Mouse (Mus musculus) granulocyte monocyte progenitor cell, adult 5-6 weeks (primary cell): Measurements from ENCODE around the gene Slc22a12. TPM values are rescaled to one million over a fixed set of nuclear protein-coding genes. Genes with fewer than 3 reads are reported as not detected.

Experiments
- ATAC-seq: replicated peaks from 2 replicates; pipeline ENCODE4 v1.8.0; 2016; ENCODE audit warnings: mild to moderate bottlenecking, moderate TSS enrichment, inconsistent platforms; ENCODE audit not compliant: poor library complexity, severe bottlenecking
- total RNA-seq, 2 experiments: library from RNA; stranded (forward) in 1 of 2; stranded (reverse) in 1 of 2; fragments of 200-712, 200-1000 nt in 1 of 2; fragments of >200 nt in 1 of 2; fragmentation: Nextera tagmentation in 1 of 2; gene quantifications; 2 replicates each; pipeline ENCODE4 v1.2.3; 2014 to 2017

The Slc22a12 gene
- total RNA-seq, 2 experiments from 2014 or later = not detected

GRCm38 (mm10) chr19:6496462-6497149, 46.2 kb downstream of the Slc22a12 start:
- no peak for ATAC-seq

DNA sequence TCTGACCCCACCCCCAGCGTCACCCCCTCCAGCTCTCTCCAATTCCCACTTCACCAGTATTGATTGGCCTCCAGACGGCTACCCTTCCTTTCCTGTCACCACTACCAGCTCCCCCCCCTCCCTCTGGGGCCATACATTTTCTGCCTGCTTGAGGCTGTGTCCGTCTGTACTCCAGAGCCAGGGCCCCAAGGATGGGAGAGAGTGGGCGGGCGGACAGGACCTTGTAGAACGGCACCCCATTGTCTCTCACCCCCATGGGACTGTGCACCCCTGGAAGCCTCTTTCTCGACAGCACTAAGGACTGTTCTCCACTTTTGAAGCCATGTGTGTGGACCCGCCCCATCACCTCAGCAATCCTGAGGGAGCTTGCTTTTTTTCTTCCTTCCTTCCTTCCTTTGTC, 47.1 kb downstream of the Slc22a12 start:
- ATAC-seq = no peak

DNA sequence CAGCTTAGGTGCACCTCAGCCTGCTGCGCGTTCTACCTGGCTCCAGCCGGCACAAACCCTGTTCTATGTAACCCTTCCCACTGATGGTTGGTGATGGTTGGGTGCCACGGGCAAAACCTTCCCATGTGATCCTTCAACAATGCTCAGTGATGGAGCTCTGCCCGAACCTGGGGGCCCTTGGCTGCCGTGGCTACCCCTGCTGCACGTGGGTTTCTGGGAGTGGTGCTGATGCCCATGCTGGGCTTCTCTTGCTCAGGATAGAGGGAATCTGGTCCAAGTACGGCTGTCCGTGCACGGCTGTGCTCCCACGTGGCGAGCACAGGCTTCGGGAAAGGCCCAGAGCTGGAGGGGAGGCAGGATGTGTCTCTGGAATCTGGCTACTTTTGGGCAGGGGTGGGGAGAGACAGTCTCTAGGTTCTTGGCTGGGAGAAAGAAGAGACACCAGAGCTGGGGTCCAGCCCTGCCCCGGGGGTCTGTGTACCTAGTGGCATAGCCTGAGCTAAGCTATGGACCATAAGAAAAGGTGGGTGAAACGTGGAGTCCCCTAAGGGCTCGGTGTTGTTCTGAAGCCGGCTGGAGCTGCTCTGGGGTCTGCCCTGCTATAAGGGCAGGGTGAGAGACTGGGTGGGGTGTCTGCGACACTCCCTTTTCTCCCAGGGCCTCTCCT, 48.2 kb downstream of the Slc22a12 start:
- ATAC-seq = no peak

- ATAC-seq = no peak
Measured at GRCm38 (mm10) chr19:6494032-6494431, 48.8 kb downstream of the Slc22a12 start.

DNA sequence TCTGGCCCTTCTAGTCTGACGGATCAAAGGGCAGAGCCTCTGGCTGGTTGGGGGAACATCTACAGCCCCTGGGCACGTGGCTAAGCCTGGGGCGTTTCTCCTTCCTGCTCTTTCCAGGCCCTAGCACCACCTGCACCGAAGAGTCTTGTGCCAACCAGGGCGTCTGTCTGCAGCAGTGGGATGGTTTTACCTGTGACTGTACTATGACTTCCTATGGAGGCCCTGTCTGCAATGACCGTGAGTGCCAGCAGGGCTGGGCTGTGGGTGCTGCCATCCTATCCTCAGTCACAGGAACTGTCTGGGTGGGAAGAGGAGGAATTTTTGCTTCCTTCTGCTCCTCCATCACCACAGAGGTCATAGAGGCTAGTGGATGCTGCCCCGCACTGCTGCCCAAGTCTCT, 49.6 kb downstream of the Slc22a12 start:
- ATAC-seq = no peak

GRCm38 (mm10) chr19:6492124-6492523, 50.7 kb downstream of the Slc22a12 start:
- ATAC-seq = peak; percentile 38; the same call in 1 of the 2 replicates

GRCm38 (mm10) chr19:6491538-6491937, 51.3 kb downstream of the Slc22a12 start:
- ATAC-seq = no peak

DNA sequence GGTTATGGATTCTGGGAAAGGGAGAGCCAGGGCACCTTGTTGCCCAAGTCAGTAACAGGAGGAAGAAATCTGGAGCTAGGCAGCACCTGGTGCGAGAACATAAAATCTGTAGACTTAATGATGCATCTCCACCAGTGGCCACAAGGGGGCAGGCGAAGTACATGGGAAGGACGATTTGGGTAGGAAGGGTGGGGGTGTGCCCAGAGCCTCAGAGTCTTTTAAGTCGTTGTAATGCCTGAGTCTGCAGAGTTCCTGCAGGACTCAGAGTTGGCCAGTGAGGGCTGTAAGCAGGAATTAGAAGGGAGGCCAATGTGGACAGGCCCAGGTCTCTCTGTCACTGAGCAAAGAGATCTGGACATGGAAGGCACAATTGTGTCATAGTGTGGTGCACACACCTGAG, 53.8 kb downstream of the Slc22a12 start:
- ATAC-seq = peak; percentile 68

Other genes with a start within 250 kb of the Slc22a12 start
- 2.6 and 4.1 TPM in 2 replicates for gene Cdc42bpg, start 236.6 kb downstream of the Slc22a12 start, total RNA-seq (2014; fragmentation: Nextera tagmentation)
- gene Cdc42bpg, start 236.6 kb downstream of the Slc22a12 start, total RNA-seq (2017) = 3.6 and 4.4 TPM in 2 replicates
- gene Men1, start 208.1 kb downstream of the Slc22a12 start, total RNA-seq (2014; fragmentation: Nextera tagmentation) = 37.7 and 54.2 TPM in 2 replicates
- 30.5 and 33.4 TPM in 2 replicates for gene Men1, start 208.1 kb downstream of the Slc22a12 start, total RNA-seq (2017)
- gene Map4k2, start 201.9 kb downstream of the Slc22a12 start, total RNA-seq (2014; fragmentation: Nextera tagmentation) = 50.7 and 54.7 TPM in 2 replicates
- gene Map4k2, start 201.9 kb downstream of the Slc22a12 start, total RNA-seq (2017) = 26.1 and 30.6 TPM in 2 replicates
- 286 and 301 TPM in 2 replicates for gene Sf1, start 179.3 kb downstream of the Slc22a12 start, total RNA-seq (2014; fragmentation: Nextera tagmentation)
- gene Sf1, start 179.3 kb downstream of the Slc22a12 start, total RNA-seq (2017) = 187 and 209 TPM in 2 replicates
- 0.92 and 6.9 TPM in 2 replicates for gene Pygm, start 158.6 kb downstream of the Slc22a12 start, total RNA-seq (2014; fragmentation: Nextera tagmentation)
- 0.41 TPM in 1 of 2 replicates, not detected in the other for gene Pygm, start 158.6 kb downstream of the Slc22a12 start, total RNA-seq (2017)
- gene Rasgrp2, start 143.7 kb downstream of the Slc22a12 start, total RNA-seq (2014; fragmentation: Nextera tagmentation) = 279 and 345 TPM in 2 replicates
- gene Rasgrp2, start 143.7 kb downstream of the Slc22a12 start, total RNA-seq (2017) = 308 and 310 TPM in 2 replicates
- gene Nrxn2, start 124.3 kb downstream of the Slc22a12 start, total RNA-seq (2014; fragmentation: Nextera tagmentation) = not detected in 2 replicates
- gene Nrxn2, start 124.3 kb downstream of the Slc22a12 start, total RNA-seq (2017) = not detected in 2 replicates